Mouse (Mus musculus) kidney, embryonic 16.5 days (tissue): Measurements from ENCODE around the gene E430018J23Rik. TPM values are rescaled to one million over a fixed set of nuclear protein-coding genes. Genes with fewer than 3 reads are reported as not detected.
A peak's percentile ranks its signal among the peaks of the same experiment; 100 is the strongest.
"Not testable (repeated sequence)": the region's sequence is repeated elsewhere in the genome, so short reads cannot be mapped to it uniquely, and the experiment has no call there.

Experiments
- ATAC-seq: fragments of 200-750 bp; cut with Nextera tagmentation; 2 replicates; pipeline ENCODE4 v1.8.0; 2017; ENCODE audit warnings: moderate TSS enrichment; ENCODE audit not compliant: low FRiP score, low TSS enrichment
- H3K27ac ChIP-seq: fragments of 300-500 bp; sonication (generic); 2 replicates; pipeline ENCODE4 v1.5.1; 2014; ENCODE audit warnings: low read length
- H3K27me3 ChIP-seq: fragments of 300-500 bp; sonication (generic); 2 replicates; pipeline ENCODE4 v1.6.1; 2014; ENCODE audit warnings: low read length, control low read depth, mixed read lengths; ENCODE audit not compliant: insufficient read depth
- H3K36me3 ChIP-seq: fragments of 300-500 bp; sonication (generic); 2 replicates; pipeline ENCODE4 v1.6.1; 2014; ENCODE audit warnings: low read length, control low read depth, mixed read lengths; ENCODE audit not compliant: insufficient read depth
- H3K4me1 ChIP-seq: fragments of 300-500 bp; sonication (generic); 2 replicates; pipeline ENCODE4 v1.6.1; 2014; ENCODE audit warnings: low read length, control low read depth, mixed read lengths; ENCODE audit not compliant: insufficient read depth
- H3K4me2 ChIP-seq: fragments of 300-500 bp; sonication (generic); replicated peaks from 2 replicates; pipeline ENCODE4 v1.6.1; 2014; ENCODE audit warnings: low read depth, low read length
- H3K4me3 ChIP-seq: fragments of 300-500 bp; sonication (generic); 2 replicates; pipeline ENCODE4 v1.5.1; 2014; ENCODE audit warnings: mild to moderate bottlenecking, low read length
- H3K9ac ChIP-seq: fragments of 300-500 bp; sonication (generic); replicated peaks from 2 replicates; pipeline ENCODE4 v1.6.1; 2014; ENCODE audit warnings: low read length
- H3K9me3 ChIP-seq: fragments of 300-500 bp; sonication (generic); 2 replicates; pipeline ENCODE4 v1.6.1; 2016; ENCODE audit warnings: low read length, control low read depth
- WGBS: fragments of 180-500 bp; shearing (Covaris S2); extraction: QIAGEN DNeasy Blood & Tissue Kit; methylation state at CpG from one replicate; pipeline ENCODE4 v1.1.7; 2014; 5-methylcytosine and 5-hydroxymethylcytosine counted together
- polyA plus RNA-seq: library from polyadenylated mRNA; unstranded; fragments of >200 nt; fragmentation: Nextera tagmentation; extraction: Ambion mirVana; gene quantifications from 2 replicates; pipeline ENCODE4 v1.2.1, GENCODE M21; 2015

E430018J23Rik gene
- polyA plus RNA-seq, 1 experiment from 2014 or later, result 8.3 TPM

DNA sequence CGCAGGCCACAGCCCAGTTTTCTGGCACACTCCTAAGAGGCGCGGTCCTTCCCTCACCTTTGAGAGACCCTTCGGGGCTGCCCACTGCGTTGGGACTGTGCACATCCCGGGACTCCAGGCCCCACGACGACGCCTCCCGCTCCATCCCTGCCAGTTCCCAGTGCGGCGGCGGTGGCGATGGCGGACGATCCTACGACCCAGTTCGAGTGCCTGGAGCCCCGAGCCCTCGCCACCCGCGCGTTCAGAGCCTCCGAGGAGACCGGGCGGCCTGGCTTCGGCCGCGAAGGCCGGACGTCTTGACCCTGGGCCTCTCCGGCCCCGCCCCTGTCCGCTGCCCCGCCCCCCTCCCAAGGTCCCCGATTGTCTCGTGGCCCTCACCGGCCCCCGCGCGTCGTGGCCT lies 48.3 kb downstream of the E430018J23Rik start:
- Histone ChIP-seq H3K9ac (peak overlapping the region; percentile 91), H3K4me3 (peak overlapping the region; percentile 79), H3K4me2 (peak overlapping the region; percentile 75), H3K4me1 (peaks cover 22% of the 10 kb centered on the region), H3K27ac (peak overlapping the region; percentile 99), H3K9me3 (no peaks in the 10 kb centered on the region), H3K27me3 (no peaks in the 10 kb centered on the region), H3K36me3 (peaks cover 23% of the 10 kb centered on the region)
- peak; percentile 53 for ATAC-seq
- under 1% methylated on average over 33 of the region's 42 CpGs for WGBS

- Histone ChIP-seq H3K4me1 (peaks cover 22% of the 10 kb centered on the region), H3K9me3 (no peaks in the 10 kb centered on the region), H3K9ac (peak overlapping the region; percentile 91), H3K27ac (no peak overlapping the region), H3K4me2 (peak overlapping the region; percentile 75), H3K27me3 (no peaks in the 10 kb centered on the region), H3K4me3 (peak overlapping the region; percentile 79), H3K36me3 (peaks cover 23% of the 10 kb centered on the region)
- WGBS, result 90% methylated on average over 8 of the region's 8 CpGs
- no peak for ATAC-seq
Measured at GRCm38 (mm10) chr7:127344371-127344770, 49.1 kb downstream of the E430018J23Rik start.

DNA sequence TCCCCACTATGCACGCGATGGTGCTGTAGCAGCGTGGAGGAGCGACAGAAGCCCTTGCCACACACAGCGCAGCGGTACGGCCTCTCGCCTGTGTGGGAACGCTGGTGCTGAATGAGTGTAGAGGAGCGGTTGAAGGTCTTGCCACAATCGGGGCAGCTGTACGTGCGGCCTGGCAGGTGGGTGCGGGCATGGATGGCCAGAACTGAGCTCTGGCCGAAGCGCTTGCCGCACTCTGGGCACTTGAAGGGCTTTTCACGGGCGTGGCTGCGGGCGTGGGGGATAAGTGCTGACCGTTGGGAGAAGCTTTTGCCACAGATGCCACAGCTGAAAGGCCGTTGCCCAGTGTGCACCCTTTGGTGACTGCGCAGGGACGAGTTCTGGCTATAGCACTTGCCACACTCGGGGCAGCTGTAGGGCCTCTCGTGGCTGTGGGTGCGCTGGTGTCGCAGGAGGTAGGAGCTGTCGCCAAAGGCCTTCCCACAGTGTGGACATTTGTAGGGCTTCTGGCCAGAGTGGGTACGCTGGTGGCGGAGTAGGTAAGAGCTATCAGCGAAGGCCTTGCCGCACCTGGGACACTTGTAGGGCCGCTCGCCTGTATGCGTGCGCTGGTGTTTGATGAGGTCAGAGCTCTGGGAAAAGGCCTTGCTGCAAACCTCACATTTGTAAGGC lies 49.9 kb downstream of the E430018J23Rik start:
- WGBS, result 94% methylated on average over 38 of the region's 38 CpGs
- Histone ChIP-seq H3K36me3 (peaks cover 23% of the 10 kb centered on the region), H3K27ac (no peak overlapping the region), H3K4me3 (no peak overlapping the region), H3K4me2 (no peak overlapping the region), H3K9ac (no peak overlapping the region), H3K4me1 (peaks cover 22% of the 10 kb centered on the region), H3K27me3 (no peaks in the 10 kb centered on the region), H3K9me3 (no peaks in the 10 kb centered on the region)
- ATAC-seq, result no peak

DNA sequence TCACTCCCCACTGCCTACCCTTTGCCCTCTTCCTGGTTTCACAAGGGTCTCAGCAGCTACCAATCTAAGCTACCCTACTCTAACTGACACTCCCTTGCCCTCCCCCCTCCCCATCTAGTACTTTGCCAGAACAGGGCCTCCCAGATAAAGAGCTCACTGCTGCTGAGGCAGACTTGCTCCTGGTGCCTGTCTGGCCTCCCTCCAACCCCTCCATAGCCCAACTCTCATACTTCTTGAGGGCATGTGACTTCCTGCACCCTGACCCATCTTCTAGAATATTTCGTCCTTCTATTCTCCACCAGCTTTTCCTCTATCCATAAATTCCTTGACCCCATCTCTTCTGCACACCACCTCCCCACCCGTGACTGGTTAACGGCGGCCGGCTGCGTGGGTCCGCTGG lies 50.5 kb downstream of the E430018J23Rik start:
- H3K36me3 ChIP-seq, result peaks cover 23% of the 10 kb centered on the region
- no peak overlapping the region for H3K4me2 ChIP-seq
- 90% methylated on average over 7 of the region's 7 CpGs for WGBS
- H3K4me3 ChIP-seq, result no peak overlapping the region
- peaks cover 22% of the 10 kb centered on the region for H3K4me1 ChIP-seq
- H3K9me3 ChIP-seq, result no peaks in the 10 kb centered on the region
- H3K27me3 ChIP-seq, result no peaks in the 10 kb centered on the region
- no peak for ATAC-seq
- no peak overlapping the region for H3K9ac ChIP-seq
- H3K27ac ChIP-seq, result no peak overlapping the region

- no peak overlapping the region for H3K4me3 ChIP-seq
- H3K36me3 ChIP-seq, result peaks cover 23% of the 10 kb centered on the region
- H3K4me2 ChIP-seq, result no peak overlapping the region
- H3K4me1 ChIP-seq, result peaks cover 22% of the 10 kb centered on the region
- WGBS, result 59% methylated on average over 4 of the region's 4 CpGs
- H3K9me3 ChIP-seq, result no peaks in the 10 kb centered on the region
- H3K9ac ChIP-seq, result no peak overlapping the region
- H3K27me3 ChIP-seq, result no peaks in the 10 kb centered on the region
- no peak overlapping the region for H3K27ac ChIP-seq
- no peak for ATAC-seq
Measured at GRCm38 (mm10) chr7:127342332-127342731, 51.1 kb downstream of the E430018J23Rik start.

DNA sequence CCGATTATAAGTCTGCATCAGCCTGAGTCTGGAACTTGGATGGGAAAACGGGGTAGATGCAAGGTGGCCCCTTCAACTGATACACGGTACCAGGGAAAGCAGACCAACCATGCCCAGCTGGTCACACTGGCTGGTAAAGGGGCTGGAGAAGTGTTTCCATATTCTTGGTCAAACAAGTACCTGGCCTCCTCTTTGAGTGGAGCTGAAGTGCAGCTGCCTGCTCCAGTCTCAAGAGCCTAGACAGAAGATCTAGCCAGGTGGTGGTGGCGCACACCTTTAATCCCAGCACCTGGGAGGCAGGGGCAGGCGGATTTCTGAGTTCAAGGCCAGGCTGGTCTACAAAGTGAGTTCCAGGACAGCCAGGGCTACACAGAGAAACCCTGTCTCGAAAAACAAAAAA lies 51.6 kb downstream of the E430018J23Rik start:
- ATAC-seq, H3K27me3 ChIP-seq, H3K9ac ChIP-seq, H3K4me3 ChIP-seq, H3K9me3 ChIP-seq, H3K4me2 ChIP-seq: not testable (repeated sequence)
- WGBS, result 92% methylated on average over 6 of the region's 6 CpGs
- Histone ChIP-seq H3K36me3 (peaks cover 23% of the 10 kb centered on the region), H3K4me1 (peaks cover 18% of the 10 kb centered on the region), H3K27ac (peak overlapping the region; percentile 74)

DNA sequence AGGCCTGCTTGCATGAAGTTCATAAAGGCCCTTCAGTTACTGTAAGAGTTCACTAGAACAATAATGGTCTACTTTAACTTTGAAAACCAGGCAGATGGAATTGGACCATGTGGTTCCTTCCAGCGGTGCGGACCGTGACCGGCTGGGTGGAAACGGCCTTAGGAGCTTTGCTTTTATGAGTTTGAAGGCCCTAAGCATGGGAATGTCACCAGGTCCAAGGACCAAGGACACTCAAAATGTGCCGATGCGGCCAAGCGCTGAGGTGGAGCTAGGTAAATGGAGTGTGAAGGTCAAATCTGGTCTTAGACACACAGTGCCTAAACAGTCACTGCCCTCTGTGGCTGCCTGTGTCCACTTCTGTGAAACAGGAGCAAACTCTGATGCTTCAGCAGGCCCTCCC lies 52.1 kb downstream of the E430018J23Rik start:
- H3K27ac ChIP-seq, result peak overlapping the region; percentile 74

More for the DNA sequence above, 52.1 kb downstream of the E430018J23Rik start:
- Histone ChIP-seq H3K36me3 (peaks cover 23% of the 10 kb centered on the region), H3K4me1 (peaks cover 13% of the 10 kb centered on the region), H3K4me2 (no peak overlapping the region), H3K9me3 (no peaks in the 10 kb centered on the region), H3K9ac (0 out of 2 replicates have a peak overlapping the region, but pooled peaks have one; percentile 11), H3K4me3 (no peak overlapping the region), H3K27me3 (no peaks in the 10 kb centered on the region)
- ATAC-seq, result no peak
- 80% methylated on average over 8 of the region's 8 CpGs for WGBS

Other genes with a start within 250 kb of the E430018J23Rik start
- gene Cd2bp2, start 197.6 kb downstream of the E430018J23Rik start, polyA plus RNA-seq, result 66.9 and 68.7 TPM in 2 replicates
- 23.2 and 25.8 TPM in 2 replicates for gene Tbc1d10b, start 185.2 kb downstream of the E430018J23Rik start, polyA plus RNA-seq
- gene Mylpf, start 184.7 kb downstream of the E430018J23Rik start, polyA plus RNA-seq, result 26.7 and 28.8 TPM in 2 replicates
- gene Zfp553, start 160.6 kb downstream of the E430018J23Rik start, polyA plus RNA-seq, result 45.2 and 46.0 TPM in 2 replicates
- 18.6 and 26.6 TPM in 2 replicates for gene Sept1, start 160.5 kb downstream of the E430018J23Rik start, polyA plus RNA-seq
- 60.5 and 64.3 TPM in 2 replicates for gene Zfp771, start 149.4 kb downstream of the E430018J23Rik start, polyA plus RNA-seq
- gene Dctpp1, start 132.9 kb downstream of the E430018J23Rik start, polyA plus RNA-seq, result 196 and 200 TPM in 2 replicates
- gene Sephs2, start 119.6 kb downstream of the E430018J23Rik start, polyA plus RNA-seq, result 105 and 108 TPM in 2 replicates
- gene Itgal, start 97.4 kb downstream of the E430018J23Rik start, polyA plus RNA-seq, result 1.0 and 1.4 TPM in 2 replicates
- gene Zfp768, start 48.0 kb downstream of the E430018J23Rik start, polyA plus RNA-seq, result 25.4 and 25.5 TPM in 2 replicates
- 10.6 and 11.3 TPM in 2 replicates for gene Zfp747, start 17.6 kb downstream of the E430018J23Rik start, polyA plus RNA-seq
- 6.8 and 7.0 TPM in 2 replicates for gene 9130019O22Rik, start 6.5 kb downstream of the E430018J23Rik start, polyA plus RNA-seq
- 9.0 and 9.5 TPM in 2 replicates for gene Zfp764, start 13.2 kb upstream of the E430018J23Rik start, polyA plus RNA-seq
- 28.1 and 32.0 TPM in 2 replicates for gene Zfp688, start 28.4 kb upstream of the E430018J23Rik start, polyA plus RNA-seq
- gene Zfp689, start 55.5 kb upstream of the E430018J23Rik start, polyA plus RNA-seq, result 8.4 TPM in 2 replicates
- gene Prr14, start 66.0 kb upstream of the E430018J23Rik start, polyA plus RNA-seq, result 41.9 and 47.2 TPM in 2 replicates
- gene Fbrs, start 85.6 kb upstream of the E430018J23Rik start, polyA plus RNA-seq, result 12.2 and 13.1 TPM in 2 replicates
- 39.6 and 44.1 TPM in 2 replicates for gene Srcap, start 118.4 kb upstream of the E430018J23Rik start, polyA plus RNA-seq
- 16.2 and 22.4 TPM in 2 replicates for gene Gm42715, start 126.0 kb upstream of the E430018J23Rik start, polyA plus RNA-seq
- gene Tmem265, start 167.8 kb upstream of the E430018J23Rik start, polyA plus RNA-seq, result 10.5 and 10.6 TPM in 2 replicates
- 40.7 and 46.7 TPM in 2 replicates for gene Phkg2, start 179.7 kb upstream of the E430018J23Rik start, polyA plus RNA-seq
- 16.7 and 17.6 TPM in 2 replicates for gene Ccdc189, start 195.0 kb upstream of the E430018J23Rik start, polyA plus RNA-seq
- gene Rnf40, start 195.1 kb upstream of the E430018J23Rik start, polyA plus RNA-seq, result 50.6 and 51.4 TPM in 2 replicates
- gene Zfp629, start 222.2 kb upstream of the E430018J23Rik start, polyA plus RNA-seq, result 19.8 and 22.1 TPM in 2 replicates